In the genomic region with DNA sequence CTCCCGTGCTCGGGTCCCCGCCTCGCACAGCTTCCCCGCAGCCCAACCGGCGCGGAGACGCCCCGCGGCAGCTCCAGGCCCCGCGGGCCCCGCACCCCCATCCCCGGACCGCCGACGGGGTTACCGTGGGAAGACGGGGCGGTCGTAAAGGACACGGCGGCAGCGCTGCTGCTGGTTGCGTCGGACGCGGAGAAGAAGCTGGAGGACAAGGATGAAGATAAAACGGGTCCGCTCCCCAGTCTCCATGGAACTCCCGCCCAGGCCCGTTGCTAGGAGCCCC, we compare ENCODE assay signal across 8 mouse cellular contexts. TPM values are rescaled to one million over a fixed set of nuclear protein-coding genes. Genes with fewer than 3 reads are reported as not detected.
A peak's percentile ranks its signal among the peaks of the same experiment; 100 is the strongest.
DNase-seq lines count a peak whose midpoint lies in the region; ATAC-seq and TF ChIP-seq lines count a peak whose summit lies in the region.

No protein-coding gene starts in this region.

- TF ChIP-seq POLR2A in MEL (IDR thresholded peaks at IDR 0.05; ENCODE audit: control insufficient read depth in 1 of 2, insufficient read depth in 1 of 2, low read depth in 1 of 2, low read length in 2 of 2, poor library complexity in 1 of 2), result no peak; a peak in 1 of 4 replicates

- H3K4me2 ChIP-seq in heart, embryonic 14.5 days (ENCODE audit: low read length), result peak overlapping the region; percentile 89
- peak overlapping the region; percentile 92 for H3K4me2 ChIP-seq in hindbrain, embryonic 12.5 days (replicated peaks)
- H3K4me2 ChIP-seq in midbrain, embryonic 11.5 days, result peak overlapping the region; percentile 65

- peak overlapping the region; percentile 61 to 93; a peak in 3 of 4 replicates for H3K27ac ChIP-seq in heart, embryonic 14.5 days (replicated peaks in 1 of 2; ENCODE audit: control insufficient read depth in 1 of 2, insufficient read depth in 1 of 2, low read depth in 2 of 2, low read length in 2 of 2)
- H3K27ac ChIP-seq in MEL (ENCODE audit: control insufficient read depth, low read depth, low read length), result peak overlapping the region; percentile 73
- H3K27ac ChIP-seq in hindbrain, embryonic 12.5 days, result peak overlapping the region; percentile 96
- H3K27ac ChIP-seq in midbrain, embryonic 11.5 days (ENCODE audit: low read depth, low read length), result peak overlapping the region; percentile 89

- H3K4me1 ChIP-seq in heart, embryonic 14.5 days (ENCODE audit: control insufficient read depth in 2 of 2, insufficient read depth in 2 of 2, low read length in 2 of 2), result peaks cover 4 to 18% of the 10 kb centered on the region in 2 experiments
- H3K4me1 ChIP-seq in MEL (ENCODE audit: control insufficient read depth in 1 of 2, insufficient read depth in 2 of 2, low read length in 2 of 2), result peaks cover 24 to 31% of the 10 kb centered on the region in 2 experiments
- peaks cover 26% of the 10 kb centered on the region for H3K4me1 ChIP-seq in hindbrain, embryonic 12.5 days
- H3K4me1 ChIP-seq in midbrain, embryonic 11.5 days (ENCODE audit: control insufficient read depth, insufficient read depth, low read length), result peaks cover 10% of the 10 kb centered on the region

- peak overlapping the region; percentile 91 for H3K9ac ChIP-seq in heart, embryonic 14.5 days (ENCODE audit: low read length)
- peak overlapping the region; percentile 99 for H3K9ac ChIP-seq in MEL (ENCODE audit: control insufficient read depth, low read depth, low read length, poor library complexity, severe bottlenecking)
- H3K9ac ChIP-seq in hindbrain, embryonic 12.5 days, result peak overlapping the region; percentile 98
- peak overlapping the region; percentile 99 for H3K9ac ChIP-seq in midbrain, embryonic 11.5 days (ENCODE audit: low read length)

- TF ChIP-seq EP300 in MEL (IDR thresholded peaks at IDR 0.05; ENCODE audit: low read depth in 1 of 2, low read length in 2 of 2), result no peak

- DNase-seq in heart, adult 18-20 months, result no peak
- no peak for DNase-seq in MEL (ENCODE audit: low read depth, low spot score)
- DNase-seq in midbrain, embryonic 11.5 days (ENCODE audit: low spot score, missing footprints), result no peak
- DNase-seq in left cerebral cortex, adult 18-20 months (ENCODE audit: low spot score in 2 of 2), result no peak
- DNase-seq in thymus, postnatal 0 days (ENCODE audit: low spot score), result no peak
- no peak for DNase-seq in embryo, embryonic 10 days (ENCODE audit: low spot score)

- no peak for ATAC-seq in heart, embryonic 14.5 days (ENCODE audit: insufficient number of reproducible peaks, insufficient read depth, low FRiP score, low read depth)
- ATAC-seq in hindbrain, embryonic 12.5 days (ENCODE audit: low FRiP score), result no peak
- no peak; the same call in 1 of the 2 replicates for ATAC-seq in midbrain, embryonic 11.5 days (ENCODE audit: low FRiP score)

- no peaks in the 10 kb centered on the region for H3K36me3 ChIP-seq in heart, embryonic 14.5 days (ENCODE audit: control insufficient read depth, insufficient read depth, low read length)
- peaks cover 8 to 46% of the 10 kb centered on the region in 2 experiments for H3K36me3 ChIP-seq in MEL (ENCODE audit: control insufficient read depth in 1 of 2, insufficient read depth in 2 of 2, low read length in 2 of 2)
- H3K36me3 ChIP-seq in hindbrain, embryonic 12.5 days, result no peaks in the 10 kb centered on the region
- H3K36me3 ChIP-seq in midbrain, embryonic 11.5 days (ENCODE audit: control insufficient read depth, insufficient read depth, low read length), result no peaks in the 10 kb centered on the region

- H3K4me3 ChIP-seq in heart, embryonic 14.5 days (ENCODE audit: control insufficient read depth in 1 of 2, insufficient read depth in 1 of 2, low read depth in 1 of 2, low read length in 2 of 2), result peak overlapping the region; percentile 82 to 95
- H3K4me3 ChIP-seq in MEL (ENCODE audit: control insufficient read depth in 1 of 2, insufficient read depth in 1 of 2, low read depth in 2 of 2, low read length in 2 of 2), result peak overlapping the region; percentile 94 to 100
- peak overlapping the region; percentile 99 for H3K4me3 ChIP-seq in hindbrain, embryonic 12.5 days
- peak overlapping the region; percentile 97 for H3K4me3 ChIP-seq in midbrain, embryonic 11.5 days (ENCODE audit: low read depth, low read length)

- under 1% methylated on average over 32 of the region's 33 CpGs for WGBS in heart, embryonic 14.5 days
- under 1% methylated on average over 23 of the region's 33 CpGs for WGBS in hindbrain, embryonic 12.5 days
- WGBS in midbrain, embryonic 11.5 days, result under 1% methylated on average over 33 of the region's 33 CpGs

- no peaks in the 10 kb centered on the region for H3K27me3 ChIP-seq in heart, embryonic 14.5 days (ENCODE audit: control insufficient read depth, insufficient read depth, low read length)
- no peaks in the 10 kb centered on the region for H3K27me3 ChIP-seq in MEL (ENCODE audit: control insufficient read depth in 1 of 2, insufficient read depth in 2 of 2, low read length in 2 of 2)
- H3K27me3 ChIP-seq in hindbrain, embryonic 12.5 days, result no peaks in the 10 kb centered on the region
- no peaks in the 10 kb centered on the region for H3K27me3 ChIP-seq in midbrain, embryonic 11.5 days (ENCODE audit: control insufficient read depth, insufficient read depth, low read length)

- no peaks in the 10 kb centered on the region for H3K9me3 ChIP-seq in heart, embryonic 14.5 days (ENCODE audit: control insufficient read depth, low read length)
- no peaks in the 10 kb centered on the region for H3K9me3 ChIP-seq in MEL (replicated peaks; ENCODE audit: insufficient read depth, low read length)
- H3K9me3 ChIP-seq in hindbrain, embryonic 12.5 days (replicated peaks), result no peaks in the 10 kb centered on the region
- no peaks in the 10 kb centered on the region for H3K9me3 ChIP-seq in midbrain, embryonic 11.5 days (ENCODE audit: control insufficient read depth, low read length)

- TF ChIP-seq CTCF in MEL (IDR thresholded peaks at IDR 0.05 in 2 of 3, conservative IDR thresholded peaks at IDR 0.05 in 1 of 3; ENCODE audit: control insufficient read depth in 1 of 3, insufficient read depth in 1 of 3, low read depth in 2 of 3, low read length in 3 of 3, poor library complexity in 1 of 3, severe bottlenecking in 1 of 3), result no peak

- peaks cover 50% of the 10 kb centered on the region for H3K79me2 ChIP-seq in MEL (ENCODE audit: control insufficient read depth, insufficient read depth, low read length, poor library complexity)

- no peak for TF ChIP-seq RAD21 in MEL (IDR thresholded peaks at IDR 0.05; ENCODE audit: low read depth, low read length)

TF ChIP-seq in MEL, 35 proteins besides CTCF, POLR2A, EP300 and RAD21:
- TF ChIP-seq ZC3H11A (IDR thresholded peaks at IDR 0.05; ENCODE audit: low read depth, low read length) (no peak), CHD1 (IDR thresholded peaks at IDR 0.05; ENCODE audit: low read depth, low read length) (no peak), USF1 (IDR thresholded peaks at IDR 0.05; ENCODE audit: low read depth, low read length) (no peak), SIN3A (IDR thresholded peaks at IDR 0.05; ENCODE audit: low read length) (no peak), HCFC1 (IDR thresholded peaks at IDR 0.05; ENCODE audit: low read depth, low read length) (no peak), POLR2AphosphoS2 (IDR thresholded peaks at IDR 0.05; ENCODE audit: low read length) (no peak), MAZ (IDR thresholded peaks at IDR 0.05; ENCODE audit: low read depth, low read length) (no peak), TCF12 (IDR thresholded peaks at IDR 0.05; ENCODE audit: low read depth, low read length) (no peak), MXI1 (IDR thresholded peaks at IDR 0.05; ENCODE audit: low read depth, low read length) (no peak), BHLHE40 (IDR thresholded peaks at IDR 0.05; ENCODE audit: borderline replicate concordance, low read depth, low read length) (no peak), SMC3 (IDR thresholded peaks at IDR 0.05; ENCODE audit: low read depth, low read length) (no peak; the same call in 1 of the 2 replicates), TAL1 (IDR thresholded peaks at IDR 0.05; ENCODE audit: low read length) (no peak), MAFK (IDR thresholded peaks at IDR 0.05; ENCODE audit: borderline replicate concordance, low read depth, low read length) (no peak), MYB (IDR thresholded peaks at IDR 0.05; ENCODE audit: low read depth, low read length) (no peak), ELF1 (IDR thresholded peaks at IDR 0.05; ENCODE audit: low read depth, low read length) (no peak), E2F4 (IDR thresholded peaks at IDR 0.05; ENCODE audit: borderline replicate concordance, low read depth, low read length) (no peak), MEF2A (IDR thresholded peaks at IDR 0.05; ENCODE audit: extremely low read depth, insufficient replicate concordance, low read depth, low read length, poor library complexity, severe bottlenecking) (no peak)
TF ChIP-seq in MEL: peak in this region for 0.

RNA-seq across cellular contexts. Expression of gene Tbpl1, which starts 0.8 kb away (rescaled TPM):
- 44.2 and 47.9 TPM in 2 replicates for polyA plus RNA-seq in heart, embryonic 14.5 days (2014; fragmentation: Nextera tagmentation; extraction: Ambion mirVana)
- total RNA-seq in heart, adult 18-20 months (2021), result 10 to 100 TPM; 20.1 to 20.4 TPM
- 36.6 and 47.1 TPM in 2 replicates for total RNA-seq in MEL (2012; rRNA removed)
- 10 to 100 TPM in 1 of 2 experiments, not detected in 1; 41.8 TPM for polyA plus RNA-seq in MEL (2012; ENCODE audit: insufficient read depth in 1 of 2, insufficient read length in 2 of 2, low read depth in 1 of 2, low replicate concordance in 2 of 2, missing spikeins in 1 of 2)
- 113 TPM in 2 replicates for polyA plus RNA-seq in hindbrain, embryonic 12.5 days (2016; fragmentation: Nextera tagmentation; extraction: Ambion mirVana)
- polyA plus RNA-seq in midbrain, embryonic 11.5 days (2014; fragmentation: Nextera tagmentation; extraction: Ambion mirVana), result 131 and 138 TPM in 2 replicates
- total RNA-seq in left cerebral cortex, adult 18-20 months (2021), result 10 to 100 TPM; 67.4 to 73.2 TPM
- 70.5 and 74.2 TPM in 2 replicates for polyA plus RNA-seq in thymus, postnatal 0 days (2015; fragmentation: Nextera tagmentation; extraction: Ambion mirVana)
